Mouse (Mus musculus) E14TG2a.4 (cell line): ENCODE data around the gene Olfr1555-ps1.
"Not testable (repeated sequence)": the region's sequence is repeated elsewhere in the genome, so short reads cannot be mapped to it uniquely, and the experiment has no call there.

Source experiments
- CTCF ChIP-seq: conservative IDR thresholded peaks from 2 replicates; pipeline ENCODE4 v1.5.1; 2014; ENCODE audit warnings: low read length
- NANOG ChIP-seq: IDR thresholded peaks from 2 replicates; pipeline ENCODE4 v1.6.1; 2014; ENCODE audit warnings: borderline replicate concordance, low read length, mixed read lengths

DNA sequence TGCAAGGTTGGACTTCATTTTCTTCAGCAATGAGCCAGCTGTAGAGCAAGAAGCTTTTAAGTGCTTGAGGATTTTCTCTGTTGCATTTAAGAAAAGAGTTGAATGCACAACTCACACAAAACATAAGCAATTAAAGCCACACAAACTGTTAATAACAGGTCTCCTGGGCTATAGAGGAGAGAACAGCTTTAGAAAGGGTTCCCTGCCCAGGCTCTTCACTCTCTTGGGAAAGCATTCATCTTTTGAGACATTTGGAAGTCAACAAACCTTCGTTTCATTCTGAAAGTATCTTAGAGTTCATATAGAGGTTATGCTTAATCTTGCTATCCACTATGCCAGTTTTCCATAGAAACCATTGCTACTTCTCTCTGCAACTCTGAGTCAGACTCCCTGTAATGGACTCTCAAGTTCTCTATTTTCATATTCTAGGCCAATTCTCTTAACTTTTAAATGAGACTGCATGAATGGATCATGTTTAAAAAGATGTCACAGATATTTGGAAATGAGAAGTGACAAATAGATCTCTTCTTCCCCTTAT is at the start of gene Olfr1555-ps1:
- not testable (repeated sequence) for TF ChIP-seq CTCF, NANOG
